Mouse (Mus musculus) embryonic facial prominence, embryonic 12.5 days (tissue): ENCODE data around the gene Mup6. TPM values are rescaled to one million over a fixed set of nuclear protein-coding genes. Genes with fewer than 3 reads are reported as not detected.
"Not testable (repeated sequence)": the region's sequence is repeated elsewhere in the genome, so short reads cannot be mapped to it uniquely, and the experiment has no call there.

Source experiments
- ATAC-seq: fragments of 200-750 bp; cut with Nextera tagmentation; 2 replicates; pipeline ENCODE4 v1.8.0; 2017; ENCODE audit not compliant: insufficient number of reproducible peaks, insufficient read depth, low FRiP score, low TSS enrichment
- H3K27ac ChIP-seq: fragments of 300-500 bp; sonication (generic); 2 replicates; pipeline ENCODE4 v1.5.1; 2016; ENCODE audit warnings: mild to moderate bottlenecking
- H3K27me3 ChIP-seq: fragments of 300-500 bp; sonication (generic); 2 replicates; pipeline ENCODE4 v1.6.1; 2016; ENCODE audit warnings: mild to moderate bottlenecking, moderate library complexity
- H3K36me3 ChIP-seq: fragments of 300-500 bp; sonication (generic); 2 replicates; pipeline ENCODE4 v1.6.1; 2016; ENCODE audit warnings: mild to moderate bottlenecking
- H3K4me1 ChIP-seq: fragments of 300-500 bp; sonication (generic); 2 replicates; pipeline ENCODE4 v1.6.1; 2016
- H3K4me2 ChIP-seq: fragments of 300-500 bp; sonication (generic); replicated peaks from 2 replicates; pipeline ENCODE4 v1.6.1; 2016; ENCODE audit warnings: mild to moderate bottlenecking, moderate library complexity
- H3K4me3 ChIP-seq: fragments of 300-500 bp; sonication (generic); 2 replicates; pipeline ENCODE4 v1.5.1; 2016; ENCODE audit warnings: mild to moderate bottlenecking
- H3K9ac ChIP-seq: fragments of 300-500 bp; sonication (generic); 2 replicates; pipeline ENCODE4 v1.6.1; 2016; ENCODE audit warnings: mild to moderate bottlenecking, moderate library complexity
- H3K9me3 ChIP-seq: fragments of 300-500 bp; sonication (generic); 2 replicates; pipeline ENCODE4 v1.6.1; 2016; ENCODE audit warnings: mild to moderate bottlenecking, moderate library complexity
- WGBS: fragments of 180-500 bp; shearing (Covaris S2); methylation state at CpG from one replicate; pipeline ENCODE4 v1.1.7; 2016; 5-methylcytosine and 5-hydroxymethylcytosine counted together
- polyA plus RNA-seq: library from polyadenylated mRNA; unstranded; fragments of >200 nt; fragmentation: Nextera tagmentation; extraction: Ambion mirVana; gene quantifications from 2 replicates; pipeline ENCODE4 v1.2.1, GENCODE M21; 2016

Mup6 gene
- polyA plus RNA-seq = not detected in 2 replicates

- H3K4me2 ChIP-seq = no peak within 1 kb of the TSS
- 38% methylated on average over 3 of the region's 3 CpGs for WGBS
- H3K9ac ChIP-seq = no peak within 1 kb of the TSS
- H3K4me1 ChIP-seq = no peaks in the 10 kb centered on the region
- ATAC-seq = no peak
- no peak within 1 kb of the TSS for H3K27ac ChIP-seq
- H3K36me3 ChIP-seq = no peaks in the 10 kb centered on the region
- no peak within 1 kb of the TSS for H3K4me3 ChIP-seq
- no peaks in the 10 kb centered on the region for H3K9me3 ChIP-seq
- no peaks in the 10 kb centered on the region for H3K27me3 ChIP-seq
These were observed at the start of gene Mup6 for GRCm38 (mm10) chr4:59963405-59964344. TSS of gene Mup6 (plus strand) at chr4:59964294.

GRCm38 (mm10) chr4:59914608-59915403 lies 49.3 kb upstream of the Mup6 start, which contains the start of gene Slc46a2:
TSS of gene Slc46a2 (minus strand) at chr4:59915056.
- Histone ChIP-seq H3K9me3 (no peaks in the 10 kb centered on the region), H3K36me3 (no peaks in the 10 kb centered on the region), H3K4me1 (no peaks in the 10 kb centered on the region), H3K4me3 (no peak within 1 kb of the TSS), H3K9ac (no peak within 1 kb of the TSS), H3K4me2 (peak within 1 kb of the TSS; percentile 13; the same call in 1 of the 2 replicates), H3K27ac (no peak within 1 kb of the TSS), H3K27me3 (peaks cover 24% of the 10 kb centered on the region)
- ATAC-seq = no peak
- WGBS = 10% methylated on average over 22 of the region's 22 CpGs

- Histone ChIP-seq H3K4me2 (no peak overlapping the region), H3K27me3 (peaks cover 24% of the 10 kb centered on the region), H3K4me1 (no peaks in the 10 kb centered on the region), H3K9ac (no peak overlapping the region), H3K36me3 (no peaks in the 10 kb centered on the region), H3K9me3 (no peaks in the 10 kb centered on the region), H3K27ac (no peak overlapping the region), H3K4me3 (no peak overlapping the region)
- WGBS = 96% methylated on average over 3 of the region's 3 CpGs
- no peak for ATAC-seq
These were observed 46.1 kb upstream of the Mup6 start for GRCm38 (mm10) chr4:59917966-59918365.

- Histone ChIP-seq H3K36me3 (no peaks in the 10 kb centered on the region), H3K9ac (no peak overlapping the region), H3K4me2 (no peak overlapping the region), H3K9me3 (no peaks in the 10 kb centered on the region), H3K27ac (no peak overlapping the region), H3K4me1 (no peaks in the 10 kb centered on the region), H3K27me3 (no peaks in the 10 kb centered on the region), H3K4me3 (no peak overlapping the region)
- WGBS = 81% methylated on average over 9 of the region's 9 CpGs
- ATAC-seq = no peak
These were observed 39.0 kb upstream of the Mup6 start for GRCm38 (mm10) chr4:59925082-59925481.

GRCm38 (mm10) chr4:59927666-59928065 lies 36.4 kb upstream of the Mup6 start:
- Histone ChIP-seq H3K27ac (no peak overlapping the region), H3K4me3 (no peak overlapping the region), H3K4me1 (no peaks in the 10 kb centered on the region), H3K4me2 (no peak overlapping the region), H3K9ac (no peak overlapping the region), H3K27me3 (no peaks in the 10 kb centered on the region), H3K9me3 (no peaks in the 10 kb centered on the region), H3K36me3 (no peaks in the 10 kb centered on the region)
- ATAC-seq = no peak
- WGBS = 90% methylated on average over 3 of the region's 3 CpGs

GRCm38 (mm10) chr4:59928347-59928746 lies 35.7 kb upstream of the Mup6 start:
- Histone ChIP-seq H3K27me3 (no peaks in the 10 kb centered on the region), H3K9ac (no peak overlapping the region), H3K4me1 (no peaks in the 10 kb centered on the region), H3K27ac (no peak overlapping the region), H3K9me3 (no peaks in the 10 kb centered on the region), H3K4me3 (no peak overlapping the region), H3K36me3 (no peaks in the 10 kb centered on the region), H3K4me2 (no peak overlapping the region)
- ATAC-seq = no peak
- WGBS = 14% methylated on average over 6 of the region's 6 CpGs

- Histone ChIP-seq H3K27me3 (no peaks in the 10 kb centered on the region), H3K4me3 (no peak overlapping the region), H3K9ac (no peak overlapping the region), H3K9me3 (no peaks in the 10 kb centered on the region), H3K4me1 (no peaks in the 10 kb centered on the region), H3K36me3 (no peaks in the 10 kb centered on the region), H3K27ac (no peak overlapping the region), H3K4me2 (no peak overlapping the region)
- ATAC-seq = peak; percentile 69; the same call in 1 of the 2 replicates
- WGBS = 56% methylated on average over 6 of the region's 6 CpGs
These were observed 31.4 kb upstream of the Mup6 start for GRCm38 (mm10) chr4:59932505-59933281.

GRCm38 (mm10) chr4:59937543-59937942 lies 26.6 kb upstream of the Mup6 start:
- no peaks in the 10 kb centered on the region for H3K9me3 ChIP-seq
- H3K27me3 ChIP-seq = no peaks in the 10 kb centered on the region
- no peak overlapping the region for H3K27ac ChIP-seq
- H3K4me1 ChIP-seq = no peaks in the 10 kb centered on the region
- ATAC-seq = no peak
- WGBS = 72% methylated on average over 2 of the region's 2 CpGs
- H3K9ac ChIP-seq = no peak overlapping the region
- H3K4me3 ChIP-seq = no peak overlapping the region
- no peaks in the 10 kb centered on the region for H3K36me3 ChIP-seq
- H3K4me2 ChIP-seq = no peak overlapping the region

- ATAC-seq = no peak
- Histone ChIP-seq H3K4me1 (no peaks in the 10 kb centered on the region), H3K27ac (no peak within 1 kb of the TSS), H3K36me3 (no peaks in the 10 kb centered on the region), H3K4me2 (no peak within 1 kb of the TSS), H3K27me3 (no peaks in the 10 kb centered on the region), H3K9me3 (no peaks in the 10 kb centered on the region), H3K9ac (no peak within 1 kb of the TSS), H3K4me3 (no peak within 1 kb of the TSS)
- WGBS = 81% methylated on average over 3 of the region's 3 CpGs
These were observed 3.5 kb upstream of the Mup6 start, which contains the start of gene Mup4 for GRCm38 (mm10) chr4:59960610-59961009. TSS of gene Mup4 (minus strand) at chr4:59960710.

- H3K36me3 ChIP-seq, H3K4me2 ChIP-seq, H3K4me1 ChIP-seq, H3K9me3 ChIP-seq, H3K27ac ChIP-seq, ATAC-seq, H3K4me3 ChIP-seq, H3K9ac ChIP-seq, H3K27me3 ChIP-seq: not testable (repeated sequence)
These were observed 33.8 kb downstream of the Mup6 start for GRCm38 (mm10) chr4:59997894-59998293.

GRCm38 (mm10) chr4:60020141-60020540 lies 56.0 kb downstream of the Mup6 start:
- not testable (repeated sequence) for ATAC-seq, H3K9ac ChIP-seq, H3K4me1 ChIP-seq, H3K36me3 ChIP-seq, H3K4me2 ChIP-seq, H3K9me3 ChIP-seq, H3K27ac ChIP-seq, H3K4me3 ChIP-seq, H3K27me3 ChIP-seq
- 84% methylated on average over 7 of the region's 7 CpGs for WGBS
